Mouse (Mus musculus) liver, adult 2 months (tissue): ENCODE results near the gene Colca2. TPM values are rescaled to one million over a fixed set of nuclear protein-coding genes. Genes with fewer than 3 reads are reported as not detected.
A peak's percentile ranks its signal among the peaks of the same experiment; 100 is the strongest.

ENCODE experiments used
- DNase-seq: peaks from one replicate; pipeline ENCODE4 v3.0.0-alpha.2; 2011; ENCODE audit warnings: low read depth, low spot score; ENCODE audit errors: extremely low read depth
- H3K27ac ChIP-seq: fragments of 200-500 bp; replicated peaks from 2 replicates; pipeline ENCODE4 v1.5.1; 2012; ENCODE audit warnings: low read depth, mild to moderate bottlenecking, control low read depth, inconsistent platforms, low read length; ENCODE audit not compliant: insufficient read depth
- H3K27me3 ChIP-seq: fragments of 200-500 bp; 2 replicates; pipeline ENCODE4 v1.6.1; 2012; ENCODE audit warnings: mild to moderate bottlenecking, moderate library complexity, low read length, inconsistent platforms; ENCODE audit not compliant: control insufficient read depth, insufficient read depth
- H3K36me3 ChIP-seq: fragments of 200-500 bp; 2 replicates; pipeline ENCODE4 v1.6.1; 2012; ENCODE audit warnings: low read length, inconsistent platforms; ENCODE audit not compliant: control insufficient read depth, insufficient read depth
- H3K4me1 ChIP-seq: fragments of 200-500 bp; 2 replicates; pipeline ENCODE4 v1.6.1; 2011; ENCODE audit warnings: low read length; ENCODE audit not compliant: control insufficient read depth, insufficient read depth
- H3K4me3 ChIP-seq: fragments of 200-500 bp; 2 replicates; pipeline ENCODE4 v1.5.1; 2011; ENCODE audit warnings: low read depth, mild to moderate bottlenecking, control low read depth, low read length, moderate library complexity; ENCODE audit not compliant: insufficient read depth
- H3K79me2 ChIP-seq: fragments of 200-500 bp; 2 replicates; pipeline ENCODE4 v1.6.1; 2012; ENCODE audit warnings: inconsistent platforms, mild to moderate bottlenecking, low read length, moderate library complexity; ENCODE audit not compliant: control insufficient read depth, insufficient read depth
- H3K9ac ChIP-seq: fragments of 200-500 bp; 2 replicates; pipeline ENCODE4 v1.6.1; 2012; ENCODE audit warnings: low read depth, mild to moderate bottlenecking, control low read depth, inconsistent platforms, low read length
- CTCF ChIP-seq: fragments of 200-500 bp; IDR thresholded peaks from 2 replicates; pipeline ENCODE4 v1.5.1; 2011; ENCODE audit warnings: low read depth, low read length, control low read depth
- POLR2A ChIP-seq: fragments of 200-500 bp; IDR thresholded peaks from 2 replicates; pipeline ENCODE4 v1.6.1; 2011; ENCODE audit warnings: low read length, control low read depth; ENCODE audit not compliant: insufficient read depth; ENCODE audit errors: extremely low read depth
- WGBS: fragments of 180-500 bp; shearing (Covaris S2); methylation state at CpG from one replicate; pipeline ENCODE4 v1.1.7; 2018; 5-methylcytosine and 5-hydroxymethylcytosine counted together
- polyA plus RNA-seq: library from polyadenylated mRNA; depleted of rRNA; stranded (reverse); fragments of >200 nt; gene quantifications from 2 replicates; pipeline ENCODE4 v1.2.3, GENCODE M21; 2012; rRNA removed
- total RNA-seq: library from RNA; depleted of rRNA; stranded (reverse); fragments of >200 nt; gene quantifications from 2 replicates; pipeline ENCODE4 v1.2.3, GENCODE M21; 2014; rRNA removed

Colca2 gene
- total RNA-seq (0.07 and 0.09 TPM in 2 replicates), polyA plus RNA-seq (0.09 and 0.45 TPM in 2 replicates)

DNA sequence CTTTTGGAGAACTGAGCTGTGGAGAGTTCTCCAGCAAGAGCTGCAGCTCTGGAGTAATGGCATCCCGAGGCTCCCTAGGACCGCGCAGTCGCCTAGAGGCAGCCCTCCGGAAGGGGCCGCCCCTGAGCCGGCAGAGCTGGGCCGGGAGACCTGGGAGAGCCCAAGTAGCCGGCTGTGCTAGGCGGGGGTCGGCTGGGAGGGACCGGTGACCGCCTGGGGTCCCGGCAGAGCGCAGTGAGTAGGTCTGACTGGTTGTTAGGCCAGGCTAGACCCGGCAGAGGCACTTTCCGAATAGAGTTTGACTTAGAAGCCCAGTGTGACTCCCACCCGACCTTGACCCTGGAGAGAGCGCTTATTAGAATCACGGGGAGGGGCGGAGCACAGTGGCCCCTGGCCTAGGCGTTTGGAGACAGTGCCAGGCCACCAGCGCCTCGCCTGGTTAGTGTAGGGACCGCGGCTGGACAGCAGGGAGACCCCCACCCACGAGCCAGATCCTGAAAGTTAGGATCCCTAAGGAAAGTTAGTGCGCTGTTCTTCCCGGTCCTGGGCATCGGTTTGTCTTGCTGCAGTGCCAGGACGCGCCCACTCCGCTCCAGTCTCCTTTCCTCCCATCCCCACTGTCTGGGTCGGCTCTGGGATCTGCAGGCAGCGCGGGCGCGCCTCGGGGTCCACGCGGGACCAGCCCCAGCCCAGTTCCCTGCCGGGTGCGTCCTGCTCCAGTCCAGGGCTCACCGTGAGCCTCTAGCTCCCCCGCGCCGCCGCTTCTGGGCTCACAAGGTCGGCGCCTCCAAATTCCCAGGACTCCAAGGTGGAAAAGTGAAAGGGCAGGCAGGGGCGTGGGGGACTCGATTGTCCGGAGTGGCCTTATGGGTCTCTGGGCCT lies at the start of gene Colca2:
TSS of gene Colca2 (minus strand) at position 70 of the 882 bp plus-strand sequence.
- Histone ChIP-seq H3K27me3 (no peaks in the 10 kb centered on the region), H3K9ac (peak within 1 kb of the TSS; percentile 83), H3K4me1 (peaks cover 4% of the 10 kb centered on the region), H3K79me2 (no peaks in the 10 kb centered on the region), H3K27ac (peak within 1 kb of the TSS; percentile 53), H3K36me3 (no peaks in the 10 kb centered on the region), H3K4me3 (peak within 1 kb of the TSS; percentile 63)
- DNase-seq, result peak; percentile 15
- WGBS, result under 1% methylated on average over 53 of the region's 53 CpGs
- TF ChIP-seq POLR2A, result no peak
- peak; percentile 48 for TF ChIP-seq CTCF

GRCm38 (mm10) chr9:51327555-51327903 lies 49.2 kb upstream of the Colca2 start:
- no peak overlapping the region for H3K9ac ChIP-seq
- no peaks in the 10 kb centered on the region for H3K79me2 ChIP-seq
- 82% methylated on average over 5 of the region's 5 CpGs for WGBS
- DNase-seq, result no peak
- no peak overlapping the region for H3K4me3 ChIP-seq
- no peaks in the 10 kb centered on the region for H3K36me3 ChIP-seq
- H3K27me3 ChIP-seq, result no peaks in the 10 kb centered on the region
- H3K4me1 ChIP-seq, result no peaks in the 10 kb centered on the region
- no peak for TF ChIP-seq CTCF
- no peak for TF ChIP-seq POLR2A
- no peak overlapping the region for H3K27ac ChIP-seq

GRCm38 (mm10) chr9:51326619-51327554 lies 48.5 kb upstream of the Colca2 start:
- no peak for DNase-seq
- Histone ChIP-seq H3K4me3 (no peak overlapping the region), H3K4me1 (no peaks in the 10 kb centered on the region), H3K36me3 (no peaks in the 10 kb centered on the region), H3K79me2 (no peaks in the 10 kb centered on the region), H3K9ac (no peak overlapping the region), H3K27ac (no peak overlapping the region), H3K27me3 (no peaks in the 10 kb centered on the region)
- TF ChIP-seq CTCF, result no peak
- TF ChIP-seq POLR2A, result no peak
- WGBS, result 79% methylated on average over 11 of the region's 11 CpGs

DNA sequence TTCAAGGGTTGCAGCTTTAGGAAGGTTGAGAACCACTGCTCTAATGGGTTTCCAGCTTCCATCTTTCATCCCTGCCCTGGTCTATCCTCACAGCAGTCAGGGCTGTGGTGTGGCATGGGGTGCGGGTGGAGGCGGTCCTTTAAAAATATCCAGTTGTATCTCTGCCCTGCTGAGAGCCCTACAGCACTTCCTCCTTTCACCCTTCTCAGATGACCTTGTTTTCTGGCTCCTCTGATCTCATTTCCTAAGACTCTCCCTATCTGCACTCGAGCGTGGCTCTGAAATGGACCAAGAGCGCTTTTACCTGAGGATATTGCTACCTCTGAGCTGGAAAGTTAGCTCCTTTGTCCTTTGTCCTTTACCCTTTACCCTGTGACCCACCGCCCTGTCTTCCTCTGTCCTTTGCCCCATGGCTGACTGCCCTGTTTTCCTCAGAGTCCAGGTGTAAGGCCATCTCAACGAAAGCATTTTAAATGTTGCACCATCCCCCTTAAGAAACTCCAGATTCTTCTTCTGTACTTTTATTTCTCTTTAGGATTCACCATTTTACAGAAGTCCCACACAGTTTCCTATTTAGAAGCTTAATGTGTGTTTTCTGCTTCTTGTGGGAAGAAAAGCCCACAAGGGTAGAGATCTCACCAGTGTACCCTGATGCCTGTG lies 46.2 kb upstream of the Colca2 start:
- no peaks in the 10 kb centered on the region for H3K4me1 ChIP-seq
- H3K79me2 ChIP-seq, result no peaks in the 10 kb centered on the region
- WGBS, result 67% methylated on average over 7 of the region's 7 CpGs

DNA sequence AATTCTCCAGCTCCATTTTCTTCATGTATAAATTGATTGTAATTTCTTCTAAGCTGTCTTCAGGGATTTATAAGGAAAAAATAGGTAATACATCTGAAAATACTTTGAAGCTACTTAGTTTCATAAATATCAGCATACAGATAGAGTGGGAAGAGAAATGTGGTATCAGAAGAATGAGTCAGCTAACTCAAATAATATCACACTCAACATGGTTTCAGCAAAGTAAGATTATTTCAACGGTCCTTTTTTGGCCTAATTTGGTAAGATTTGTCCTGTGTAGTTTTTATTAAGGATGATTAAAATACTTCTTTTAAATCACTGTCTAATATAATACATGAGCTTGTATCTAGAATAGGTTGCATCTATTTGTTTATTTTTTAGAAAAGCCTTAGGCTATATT lies 41.7 kb upstream of the Colca2 start:
- H3K4me3 ChIP-seq, result no peak overlapping the region
- WGBS, result 82% methylated on average over 1 of the region's 1 CpGs
- H3K4me1 ChIP-seq, result peaks cover 5% of the 10 kb centered on the region
- no peaks in the 10 kb centered on the region for H3K36me3 ChIP-seq
- DNase-seq, result no peak
- no peak for TF ChIP-seq CTCF
- no peaks in the 10 kb centered on the region for H3K79me2 ChIP-seq
- H3K27ac ChIP-seq, result no peak overlapping the region
- no peak overlapping the region for H3K9ac ChIP-seq
- H3K27me3 ChIP-seq, result no peaks in the 10 kb centered on the region

More for the DNA sequence above, 46.2 kb upstream of the Colca2 start:
- H3K9ac ChIP-seq, result no peak overlapping the region
- TF ChIP-seq CTCF, result no peak
- no peak for TF ChIP-seq POLR2A
- DNase-seq, result peak; percentile 28
- no peaks in the 10 kb centered on the region for H3K36me3 ChIP-seq
- H3K27ac ChIP-seq, result no peak overlapping the region
- H3K4me3 ChIP-seq, result no peak overlapping the region
- H3K27me3 ChIP-seq, result no peaks in the 10 kb centered on the region
